Mouse (Mus musculus) midbrain, embryonic 16.5 days (tissue): ENCODE data around the gene Il23a. TPM values are rescaled to one million over a fixed set of nuclear protein-coding genes. Genes with fewer than 3 reads are reported as not detected.

Source experiments
- ATAC-seq: fragments of 200-750 bp; cut with Nextera tagmentation; 2 replicates; pipeline ENCODE4 v1.8.0; 2017; ENCODE audit warnings: moderate TSS enrichment
- H3K27ac ChIP-seq: fragments of 300-500 bp; sonication (generic); 2 replicates; pipeline ENCODE4 v1.5.1; 2014; ENCODE audit warnings: mild to moderate bottlenecking, low read length, mixed read lengths
- H3K27me3 ChIP-seq: fragments of 300-500 bp; sonication (generic); 2 replicates; pipeline ENCODE4 v1.6.1; 2014; ENCODE audit warnings: low read depth, low read length, mixed read lengths; ENCODE audit not compliant: control insufficient read depth, insufficient read depth
- H3K36me3 ChIP-seq: fragments of 300-500 bp; sonication (generic); 2 replicates; pipeline ENCODE4 v1.6.1; 2014; ENCODE audit warnings: mild to moderate bottlenecking, low read length, moderate library complexity, mixed read lengths; ENCODE audit not compliant: control insufficient read depth, insufficient read depth
- H3K4me1 ChIP-seq: fragments of 300-500 bp; sonication (generic); 2 replicates; pipeline ENCODE4 v1.6.1; 2014; ENCODE audit warnings: mild to moderate bottlenecking, low read length, mixed read lengths; ENCODE audit not compliant: control insufficient read depth, insufficient read depth
- H3K4me2 ChIP-seq: fragments of 300-500 bp; sonication (generic); 2 replicates; pipeline ENCODE4 v1.6.1; 2014; ENCODE audit warnings: mild to moderate bottlenecking, low read length, mixed read lengths
- H3K4me3 ChIP-seq: fragments of 300-500 bp; sonication (generic); 2 replicates; pipeline ENCODE4 v1.5.1; 2014; ENCODE audit warnings: low read depth, mild to moderate bottlenecking, low read length, moderate library complexity, mixed read lengths
- H3K9ac ChIP-seq: fragments of 300-500 bp; sonication (generic); 2 replicates; pipeline ENCODE4 v1.6.1; 2014; ENCODE audit warnings: low read depth, low read length, mixed read lengths
- H3K9me3 ChIP-seq: fragments of 300-500 bp; sonication (generic); replicated peaks from 2 replicates; pipeline ENCODE4 v1.6.1; 2014; ENCODE audit warnings: mild to moderate bottlenecking, low read length, mixed read lengths; ENCODE audit not compliant: control insufficient read depth, poor library complexity, severe bottlenecking
- WGBS: fragments of 180-500 bp; shearing (Covaris S2); extraction: QIAGEN DNeasy Blood & Tissue Kit; methylation state at CpG from one replicate; pipeline ENCODE4 v1.1.7; 2014; 5-methylcytosine and 5-hydroxymethylcytosine counted together
- polyA plus RNA-seq: library from polyadenylated mRNA; unstranded; fragments of >200 nt; fragmentation: Nextera tagmentation; extraction: Ambion mirVana; gene quantifications from 2 replicates; pipeline ENCODE4 v1.2.1, GENCODE M21; 2015

Il23a gene
- polyA plus RNA-seq, 1 experiment from 2014 or later, result 0.14 TPM

- Histone ChIP-seq H3K27ac (0 out of 2 replicates have a peak overlapping the region, but pooled peaks have one; percentile 7), H3K4me1 (no peaks in the 10 kb centered on the region), H3K9me3 (no peaks in the 10 kb centered on the region), H3K4me2 (no peak overlapping the region), H3K9ac (no peak overlapping the region), H3K27me3 (no peaks in the 10 kb centered on the region), H3K4me3 (no peak overlapping the region), H3K36me3 (peaks cover 22% of the 10 kb centered on the region)
- 91% methylated on average over 17 of the region's 17 CpGs for WGBS
- no peak for ATAC-seq
Measured at GRCm38 (mm10) chr10:128247020-128247732, 51.4 kb downstream of the Il23a start.

Other genes with a start within 250 kb of the Il23a start
- gene Ptges3, start 239.8 kb downstream of the Il23a start, polyA plus RNA-seq, result 387 and 407 TPM in 2 replicates
- 2,034 and 2,090 TPM in 2 replicates for gene Atp5b, start 215.5 kb downstream of the Il23a start, polyA plus RNA-seq
- 7.4 and 8.5 TPM in 2 replicates for gene Baz2a, start 207.2 kb downstream of the Il23a start, polyA plus RNA-seq
- 7.0 and 7.8 TPM in 2 replicates for gene Rbms2, start 118.5 kb downstream of the Il23a start, polyA plus RNA-seq
- gene Gls2, start 104.3 kb downstream of the Il23a start, polyA plus RNA-seq, result 1.1 and 1.7 TPM in 2 replicates
- 19.6 and 22.1 TPM in 2 replicates for gene Spryd4, start 86.9 kb downstream of the Il23a start, polyA plus RNA-seq
- gene Mip, start 72.9 kb downstream of the Il23a start, polyA plus RNA-seq, result 0.11 and 0.24 TPM in 2 replicates
- 15.6 and 16.1 TPM in 2 replicates for gene Timeless, start 66.7 kb downstream of the Il23a start, polyA plus RNA-seq
- gene Apon, start 44.7 kb downstream of the Il23a start, polyA plus RNA-seq, result 0.11 TPM in 1 of 2 replicates, not detected in the other
- gene Apof, start 30.1 kb downstream of the Il23a start, polyA plus RNA-seq, result not detected in 2 replicates
- gene Stat2, start 28.2 kb downstream of the Il23a start, polyA plus RNA-seq, result 20.4 and 20.9 TPM in 2 replicates
- gene Pan2, start 4.6 kb upstream of the Il23a start, polyA plus RNA-seq, result 20.8 and 22.3 TPM in 2 replicates
- gene Cnpy2, start 23.7 kb upstream of the Il23a start, polyA plus RNA-seq, result 185 and 191 TPM in 2 replicates
- 247 and 265 TPM in 2 replicates for gene Cs, start 39.0 kb upstream of the Il23a start, polyA plus RNA-seq
- 36.8 and 40.3 TPM in 2 replicates for gene Coq10a, start 70.2 kb upstream of the Il23a start, polyA plus RNA-seq
- gene Ankrd52, start 78.4 kb upstream of the Il23a start, polyA plus RNA-seq, result 9.9 and 13.6 TPM in 2 replicates
- 0.10 TPM in 1 of 2 replicates, not detected in the other for gene Slc39a5, start 102.5 kb upstream of the Il23a start, polyA plus RNA-seq
- gene Nabp2, start 112.7 kb upstream of the Il23a start, polyA plus RNA-seq, result 141 and 150 TPM in 2 replicates
- gene Rnf41, start 112.9 kb upstream of the Il23a start, polyA plus RNA-seq, result 105 and 108 TPM in 2 replicates
- 185 and 195 TPM in 2 replicates for gene Smarcc2, start 160.5 kb upstream of the Il23a start, polyA plus RNA-seq
- gene Myl6, start 195.4 kb upstream of the Il23a start, polyA plus RNA-seq, result 852 and 855 TPM in 2 replicates
- 5.3 and 6.4 TPM in 2 replicates for gene Myl6b, start 199.9 kb upstream of the Il23a start, polyA plus RNA-seq
- 8.8 and 8.9 TPM in 2 replicates for gene Esyt1, start 227.1 kb upstream of the Il23a start, polyA plus RNA-seq
- gene Zc3h10, start 249.0 kb upstream of the Il23a start, polyA plus RNA-seq, result 17.8 and 19.7 TPM in 2 replicates